Mouse (Mus musculus) spleen, adult 12 weeks (tissue): Measurements from ENCODE around the gene Ctbs.

ENCODE experiments used
- DNase-seq: peaks from one replicate; pipeline ENCODE4 v3.0.0; 2022; ENCODE audit warnings: low spot score

The Ctbs gene

GRCm38 (mm10) chr3:146499431-146500002 lies 49.9 kb downstream of the Ctbs start, which contains the start of the genes Spata1 and Gng5:
TSS of gene Spata1 (minus strand) at chr3:146499753.
TSS of gene Gng5 (plus strand) at chr3:146499807.
- peak; percentile 79 for DNase-seq

- DNase-seq: peak; percentile 61
Observed at GRCm38 (mm10) chr3:146500003-146500809, 50.6 kb downstream of the Ctbs start.

GRCm38 (mm10) chr3:146500810-146501201 lies 51.2 kb downstream of the Ctbs start:
- no peak for DNase-seq

GRCm38 (mm10) chr3:146501601-146502123 lies 52.1 kb downstream of the Ctbs start:
- DNase-seq: no peak

GRCm38 (mm10) chr3:146506711-146507110 lies 57.1 kb downstream of the Ctbs start:
- no peak for DNase-seq
